Mouse (Mus musculus) neural tube, embryonic 11.5 days (tissue): ENCODE data around the gene Eif4g1. TPM values are rescaled to one million over a fixed set of nuclear protein-coding genes. Genes with fewer than 3 reads are reported as not detected.
"Not testable (repeated sequence)": the region's sequence is repeated elsewhere in the genome, so short reads cannot be mapped to it uniquely, and the experiment has no call there.

Experiments
- ATAC-seq: fragments of 200-750 bp; cut with Nextera tagmentation; 2 replicates; pipeline ENCODE4 v1.8.0; 2017; ENCODE audit warnings: moderate number of reproducible peaks, mild to moderate bottlenecking, moderate TSS enrichment, moderate library complexity; ENCODE audit not compliant: insufficient read depth, low FRiP score, low TSS enrichment
- DNase-seq: peaks from one replicate; pipeline ENCODE4 v3.0.0-alpha.2; 2015; ENCODE audit warnings: low spot score
- H3K27ac ChIP-seq: fragments of 300-500 bp; sonication (generic); 2 replicates; pipeline ENCODE4 v1.5.1; 2014; ENCODE audit warnings: low read depth, mild to moderate bottlenecking, low read length
- H3K27me3 ChIP-seq: fragments of 300-500 bp; sonication (generic); 2 replicates; pipeline ENCODE4 v1.6.1; 2014; ENCODE audit warnings: mild to moderate bottlenecking, low read length, mixed read lengths; ENCODE audit not compliant: control insufficient read depth, insufficient read depth
- H3K36me3 ChIP-seq: fragments of 300-500 bp; sonication (generic); 2 replicates; pipeline ENCODE4 v1.6.1; 2014; ENCODE audit warnings: mild to moderate bottlenecking, low read length, moderate library complexity, mixed read lengths; ENCODE audit not compliant: control insufficient read depth, insufficient read depth
- H3K4me1 ChIP-seq: fragments of 300-500 bp; sonication (generic); 2 replicates; pipeline ENCODE4 v1.6.1; 2014; ENCODE audit warnings: low read length, mixed read lengths; ENCODE audit not compliant: control insufficient read depth, insufficient read depth
- H3K4me2 ChIP-seq: fragments of 300-500 bp; sonication (generic); 2 replicates; pipeline ENCODE4 v1.6.1; 2014; ENCODE audit warnings: low read depth, mild to moderate bottlenecking, moderate library complexity
- H3K4me3 ChIP-seq: fragments of 300-500 bp; sonication (generic); 2 replicates; pipeline ENCODE4 v1.5.1; 2014; ENCODE audit warnings: low read depth, low read length
- H3K9ac ChIP-seq: fragments of 300-500 bp; sonication (generic); 2 replicates; pipeline ENCODE4 v1.6.1; 2014; ENCODE audit warnings: mild to moderate bottlenecking, low read length
- H3K9me3 ChIP-seq: fragments of 300-500 bp; sonication (generic); 2 replicates; pipeline ENCODE4 v1.6.1; 2016; ENCODE audit warnings: low read length; ENCODE audit not compliant: control insufficient read depth
- WGBS: fragments of 180-500 bp; shearing (Covaris S2); extraction: QIAGEN DNeasy Blood & Tissue Kit; methylation state at CpG from one replicate; pipeline ENCODE4 v1.1.7; 2014; 5-methylcytosine and 5-hydroxymethylcytosine counted together
- polyA plus RNA-seq: library from polyadenylated mRNA; unstranded; fragments of >200 nt; fragmentation: Nextera tagmentation; extraction: Ambion mirVana; gene quantifications from 2 replicates; pipeline ENCODE4 v1.2.1, GENCODE M21; 2014

Gene Eif4g1
- polyA plus RNA-seq, result 164 and 165 TPM in 2 replicates

- H3K27me3 ChIP-seq, H3K9ac ChIP-seq, H3K4me2 ChIP-seq, DNase-seq, H3K9me3 ChIP-seq, H3K4me1 ChIP-seq, H3K36me3 ChIP-seq, H3K27ac ChIP-seq, H3K4me3 ChIP-seq, ATAC-seq: not testable (repeated sequence)
- 95% methylated on average over 5 of the region's 6 CpGs for WGBS
These were observed at the start of gene Eif4g1 for GRCm38 (mm10) chr16:20668013-20668412. Gene Eif4g1 (plus strand): TSS chr16:20668313.

- peak overlapping the region; percentile 77 for H3K4me3 ChIP-seq
- peak; percentile 24 for ATAC-seq
- 2% methylated on average over 62 of the region's 83 CpGs for WGBS
These were observed 48.3 kb upstream of the Eif4g1 start for GRCm38 (mm10) chr16:20619541-20620398.

GRCm38 (mm10) chr16:20620399-20620735, 47.7 kb upstream of the Eif4g1 start:
- Histone ChIP-seq H3K4me3 (peak overlapping the region; percentile 77), H3K4me2 (peak overlapping the region; percentile 99), H3K9ac (peak overlapping the region; percentile 70), H3K27me3 (no peaks in the 10 kb centered on the region), H3K9me3 (no peaks in the 10 kb centered on the region), H3K36me3 (no peaks in the 10 kb centered on the region), H3K27ac (peak overlapping the region; percentile 87), H3K4me1 (peaks cover 11% of the 10 kb centered on the region)
- peak; percentile 4; the same call in 1 of the 2 replicates for ATAC-seq
- DNase-seq, result peak; percentile 47
- under 1% methylated on average over 9 of the region's 9 CpGs for WGBS

More at GRCm38 (mm10) chr16:20619541-20620398, 48.3 kb upstream of the Eif4g1 start:
- no peaks in the 10 kb centered on the region for H3K36me3 ChIP-seq
- 0 out of 2 replicates have a peak overlapping the region, but pooled peaks have one; percentile 49 for H3K27ac ChIP-seq
- no peaks in the 10 kb centered on the region for H3K27me3 ChIP-seq
- peak overlapping the region; percentile 99 for H3K4me2 ChIP-seq
- DNase-seq, result peak; percentile 61
- no peaks in the 10 kb centered on the region for H3K9me3 ChIP-seq
- H3K4me1 ChIP-seq, result peaks cover 11% of the 10 kb centered on the region
- peak overlapping the region; percentile 70 for H3K9ac ChIP-seq

GRCm38 (mm10) chr16:20620751-20621190, 47.3 kb upstream of the Eif4g1 start:
- peak overlapping the region; percentile 77 for H3K4me3 ChIP-seq
- H3K27me3 ChIP-seq, result no peaks in the 10 kb centered on the region
- H3K36me3 ChIP-seq, result no peaks in the 10 kb centered on the region
- peak overlapping the region; percentile 70 for H3K9ac ChIP-seq
- peaks cover 11% of the 10 kb centered on the region for H3K4me1 ChIP-seq
- peak overlapping the region; percentile 99 for H3K4me2 ChIP-seq
- DNase-seq, result peak; percentile 67
- ATAC-seq, result peak; percentile 33; the same call in 1 of the 2 replicates
- H3K9me3 ChIP-seq, result no peaks in the 10 kb centered on the region
- WGBS, result under 1% methylated on average over 32 of the region's 32 CpGs
- H3K27ac ChIP-seq, result peak overlapping the region; percentile 87

- WGBS, result under 1% methylated on average over 77 of the region's 92 CpGs
- H3K4me3 ChIP-seq, result peak within 1 kb of the TSS; percentile 77
- ATAC-seq (peak; percentile 54), DNase-seq (peak; percentile 66)
- H3K27me3 ChIP-seq, result no peaks in the 10 kb centered on the region
- peak within 1 kb of the TSS; percentile 87 for H3K27ac ChIP-seq
- peak within 1 kb of the TSS; percentile 70 for H3K9ac ChIP-seq
- peak within 1 kb of the TSS; percentile 99 for H3K4me2 ChIP-seq
- no peaks in the 10 kb centered on the region for H3K36me3 ChIP-seq
- H3K4me1 ChIP-seq, result peaks cover 11% of the 10 kb centered on the region
- H3K9me3 ChIP-seq, result no peaks in the 10 kb centered on the region
These were observed 46.7 kb upstream of the Eif4g1 start, which contains the start of gene Camk2n2 for GRCm38 (mm10) chr16:20621191-20621990. Gene Camk2n2 (minus strand): TSS chr16:20621287.

GRCm38 (mm10) chr16:20621991-20622685, 46.0 kb upstream of the Eif4g1 start:
- Histone ChIP-seq H3K27me3 (no peaks in the 10 kb centered on the region), H3K4me1 (peaks cover 11% of the 10 kb centered on the region), H3K9ac (peak overlapping the region; percentile 70), H3K4me3 (peak overlapping the region; percentile 77), H3K27ac (peak overlapping the region; percentile 87), H3K36me3 (no peaks in the 10 kb centered on the region), H3K9me3 (no peaks in the 10 kb centered on the region), H3K4me2 (peak overlapping the region; percentile 99)
- peak; percentile 33 for ATAC-seq
- under 1% methylated on average over 36 of the region's 37 CpGs for WGBS
- peak; percentile 74 for DNase-seq

GRCm38 (mm10) chr16:20623211-20623610, 44.9 kb upstream of the Eif4g1 start:
- 70% methylated on average over 2 of the region's 2 CpGs for WGBS
- ATAC-seq (no peak), DNase-seq (no peak)
- Histone ChIP-seq H3K4me1 (peaks cover 11% of the 10 kb centered on the region), H3K4me3 (no peak overlapping the region), H3K36me3 (no peaks in the 10 kb centered on the region), H3K27ac (no peak overlapping the region), H3K4me2 (no peak overlapping the region), H3K27me3 (no peaks in the 10 kb centered on the region), H3K9me3 (no peaks in the 10 kb centered on the region), H3K9ac (no peak overlapping the region)

- H3K36me3 ChIP-seq, result no peaks in the 10 kb centered on the region
- H3K4me3 ChIP-seq, result no peak overlapping the region
- H3K27me3 ChIP-seq, result no peaks in the 10 kb centered on the region
- WGBS, result 53% methylated on average over 11 of the region's 11 CpGs
- H3K9me3 ChIP-seq, result no peaks in the 10 kb centered on the region
- H3K4me2 ChIP-seq, result peak overlapping the region; percentile 90
- no peak overlapping the region for H3K27ac ChIP-seq
- DNase-seq, result no peak
- H3K9ac ChIP-seq, result no peak overlapping the region
- no peak for ATAC-seq
- H3K4me1 ChIP-seq, result no peaks in the 10 kb centered on the region
These were observed 39.2 kb upstream of the Eif4g1 start for GRCm38 (mm10) chr16:20628871-20629391.
